ENCODE assay signal across 17 mouse cellular contexts in genomic region chr5:120020748-120021147, GRCm38 (mm10).
"Had no signal": no experiment of that assay in that cellular context is flagged by ENCODE, and none has a peak within 500 bp of the region (broad histone marks: within the 10 kb centered on the region; RNA-seq: fewer than 3 reads in every experiment).

No protein-coding gene starts in this region.

- H3K4me2 ChIP-seq: lung, embryonic 15.5 days; midbrain, embryonic 11.5 days; midbrain, embryonic 13.5 days; midbrain, embryonic 15.5 days; neural tube, embryonic 12.5 days; stomach, embryonic 15.5 days had no signal

- H3K36me3 ChIP-seq: lung, embryonic 15.5 days; midbrain, embryonic 13.5 days; midbrain, embryonic 15.5 days; neural tube, embryonic 12.5 days; stomach, embryonic 15.5 days had no signal

- H3K27ac ChIP-seq: lung, embryonic 15.5 days; macrophage; midbrain, embryonic 13.5 days; midbrain, embryonic 15.5 days; neural tube, embryonic 12.5 days; stomach, embryonic 15.5 days; stomach, postnatal 0 days had no signal

- H3K4me3 ChIP-seq: lung, embryonic 15.5 days; megakaryocyte, embryonic 14.5 days; midbrain, embryonic 13.5 days; midbrain, embryonic 15.5 days; neural tube, embryonic 12.5 days; stomach, embryonic 15.5 days had no signal

- H3K9me3 ChIP-seq: lung, embryonic 15.5 days; midbrain, embryonic 13.5 days; midbrain, embryonic 15.5 days; neural tube, embryonic 12.5 days; stomach, embryonic 15.5 days had no signal

- DNase-seq: lung, adult 2 months; lung, postnatal 14 days; lung, postnatal 36 days; right cerebral cortex, postnatal 14 days; thymus, adult 2 months; thymus, postnatal 25 days; thymus, postnatal 4 days had no signal

- H3K4me1 ChIP-seq: stomach, embryonic 15.5 days had no signal

- H3K27me3 ChIP-seq: lung, embryonic 15.5 days; midbrain, embryonic 13.5 days; midbrain, embryonic 15.5 days; neural tube, embryonic 12.5 days; stomach, embryonic 15.5 days had no signal

- ATAC-seq: lung, postnatal 0 days; midbrain, embryonic 13.5 days; midbrain, embryonic 15.5 days had no signal

- H3K9ac ChIP-seq: lung, embryonic 15.5 days; midbrain, embryonic 13.5 days; midbrain, embryonic 15.5 days; neural tube, embryonic 12.5 days; stomach, embryonic 15.5 days had no signal
